Mouse (Mus musculus) thymus, adult 2 months (tissue): ENCODE measurements at regions not wholly inside any gene's neighbourhood (a gene's known extent, or its start where the extent isn't known, plus 50 kb on each side); places are given as distances from the start of the nearest gene placed in this dataset.

Experiments used
- DNase-seq: peaks from one replicate; pipeline ENCODE4 v3.0.0; 2021
- H3K27ac ChIP-seq: fragments of 200-500 bp; 2 replicates; pipeline ENCODE4 v1.5.1; 2012; ENCODE audit warnings: low read length, control low read depth; ENCODE audit not compliant: control insufficient read depth, insufficient read depth
- H3K27me3 ChIP-seq: fragments of 200-500 bp; 2 replicates; pipeline ENCODE4 v1.6.1; 2012; ENCODE audit warnings: mild to moderate bottlenecking, low read length, moderate library complexity, mixed read lengths; ENCODE audit not compliant: control insufficient read depth, insufficient read depth
- H3K36me3 ChIP-seq: fragments of 200-500 bp; 2 replicates; pipeline ENCODE4 v1.6.1; 2012; ENCODE audit warnings: mild to moderate bottlenecking, low read length, moderate library complexity; ENCODE audit not compliant: control insufficient read depth, insufficient read depth
- H3K4me1 ChIP-seq: fragments of 200-500 bp; replicated peaks from 2 replicates; pipeline ENCODE4 v1.6.1; 2012; ENCODE audit warnings: low read length; ENCODE audit not compliant: control insufficient read depth, insufficient read depth
- H3K4me3 ChIP-seq: fragments of 200-500 bp; 2 replicates; pipeline ENCODE4 v1.5.1; 2012; ENCODE audit warnings: mild to moderate bottlenecking, low read length, control low read depth, moderate library complexity; ENCODE audit not compliant: control insufficient read depth, insufficient read depth
- CTCF ChIP-seq: fragments of 200-500 bp; IDR thresholded peaks from 2 replicates; pipeline ENCODE4 v1.5.1; 2012; ENCODE audit warnings: mild to moderate bottlenecking, control low read depth, low read length, moderate library complexity, borderline replicate concordance; ENCODE audit not compliant: control insufficient read depth, poor library complexity, insufficient read depth; ENCODE audit errors: extremely low read depth
- POLR2A ChIP-seq: fragments of 200-500 bp; IDR thresholded peaks from 2 replicates; pipeline ENCODE4 v1.6.1; 2012; ENCODE audit warnings: mild to moderate bottlenecking, low read length, control low read depth, moderate library complexity; ENCODE audit not compliant: control insufficient read depth, poor library complexity, insufficient read depth; ENCODE audit errors: extremely low read depth
- WGBS: fragments of 180-500 bp; shearing (Covaris S2); methylation state at CpG from one replicate; pipeline ENCODE4 v1.1.7; 2018; 5-methylcytosine and 5-hydroxymethylcytosine counted together

- Histone ChIP-seq H3K36me3 (no peaks in the 10 kb centered on the region), H3K4me3 (no peak overlapping the region), H3K27ac (no peak overlapping the region), H3K4me1 (no peaks in the 10 kb centered on the region), H3K27me3 (no peaks in the 10 kb centered on the region)
- no peak for DNase-seq
- TF ChIP-seq CTCF (no peak), POLR2A (no peak)
- 89% methylated on average over 6 of the region's 6 CpGs for WGBS
Observed at GRCm38 (mm10) chr17:45341573-45341972, 92.0 kb downstream of the Cdc5l start.

GRCm38 (mm10) chr17:45340851-45341250 is 92.7 kb downstream of the Cdc5l start:
- WGBS: 97% methylated on average over 4 of the region's 4 CpGs
- Histone ChIP-seq H3K27ac (no peak overlapping the region), H3K4me1 (no peaks in the 10 kb centered on the region), H3K36me3 (no peaks in the 10 kb centered on the region), H3K4me3 (no peak overlapping the region), H3K27me3 (no peaks in the 10 kb centered on the region)
- no peak for DNase-seq
- TF ChIP-seq CTCF: no peak
- TF ChIP-seq POLR2A: no peak

- TF ChIP-seq CTCF: no peak
- no peak for TF ChIP-seq POLR2A
- Histone ChIP-seq H3K4me1 (no peaks in the 10 kb centered on the region), H3K27ac (no peak overlapping the region), H3K27me3 (no peaks in the 10 kb centered on the region), H3K36me3 (no peaks in the 10 kb centered on the region), H3K4me3 (no peak overlapping the region)
- 94% methylated on average over 11 of the region's 11 CpGs for WGBS
- DNase-seq: no peak
Observed at GRCm38 (mm10) chr17:45339226-45339625, 94.3 kb downstream of the Cdc5l start.

- no peaks in the 10 kb centered on the region for H3K36me3 ChIP-seq
- H3K27me3 ChIP-seq: no peaks in the 10 kb centered on the region
- DNase-seq: no peak
- no peak for TF ChIP-seq CTCF
- TF ChIP-seq POLR2A: no peak
- 95% methylated on average over 4 of the region's 4 CpGs for WGBS
- H3K4me1 ChIP-seq: no peaks in the 10 kb centered on the region
- no peak overlapping the region for H3K27ac ChIP-seq
- H3K4me3 ChIP-seq: no peak overlapping the region
Observed at GRCm38 (mm10) chr17:45338086-45338485, 95.5 kb downstream of the Cdc5l start.

- WGBS: 93% methylated on average over 9 of the region's 9 CpGs
Observed at GRCm38 (mm10) chr17:45335586-45336151, 97.9 kb downstream of the Cdc5l start.

GRCm38 (mm10) chr17:45334732-45335381 is 98.7 kb downstream of the Cdc5l start:
- no peak for TF ChIP-seq POLR2A
- no peak for TF ChIP-seq CTCF
- WGBS: 53% methylated on average over 13 of the region's 13 CpGs
- no peaks in the 10 kb centered on the region for H3K27me3 ChIP-seq
- H3K4me1 ChIP-seq: no peaks in the 10 kb centered on the region
- no peak overlapping the region for H3K4me3 ChIP-seq
- no peak overlapping the region for H3K27ac ChIP-seq
- no peaks in the 10 kb centered on the region for H3K36me3 ChIP-seq
- no peak for DNase-seq

More at GRCm38 (mm10) chr17:45335586-45336151, 97.9 kb downstream of the Cdc5l start:
- Histone ChIP-seq H3K36me3 (no peaks in the 10 kb centered on the region), H3K27me3 (no peaks in the 10 kb centered on the region), H3K4me3 (no peak overlapping the region), H3K27ac (no peak overlapping the region), H3K4me1 (no peaks in the 10 kb centered on the region)
- no peak for TF ChIP-seq CTCF
- TF ChIP-seq POLR2A: no peak
- DNase-seq: no peak

- no peak for DNase-seq
- no peaks in the 10 kb centered on the region for H3K36me3 ChIP-seq
- H3K27me3 ChIP-seq: no peaks in the 10 kb centered on the region
- no peak overlapping the region for H3K4me3 ChIP-seq
- no peaks in the 10 kb centered on the region for H3K4me1 ChIP-seq
- no peak overlapping the region for H3K27ac ChIP-seq
- TF ChIP-seq POLR2A (no peak), CTCF (no peak)
- WGBS: 77% methylated on average over 12 of the region's 12 CpGs
Observed at GRCm38 (mm10) chr17:45332321-45332720, 101.2 kb downstream of the Cdc5l start.

- TF ChIP-seq POLR2A (no peak), CTCF (no peak)
- H3K4me3 ChIP-seq: no peak overlapping the region
- H3K27me3 ChIP-seq: no peaks in the 10 kb centered on the region
- H3K4me1 ChIP-seq: peaks cover 4% of the 10 kb centered on the region
- DNase-seq: no peak
- H3K27ac ChIP-seq: no peak overlapping the region
- H3K36me3 ChIP-seq: no peaks in the 10 kb centered on the region
- WGBS: 94% methylated on average over 9 of the region's 9 CpGs
Observed at GRCm38 (mm10) chr17:45329241-45329640, 104.3 kb downstream of the Cdc5l start.
